8 mouse cellular contexts compared by ENCODE assay signal in the genomic region with DNA sequence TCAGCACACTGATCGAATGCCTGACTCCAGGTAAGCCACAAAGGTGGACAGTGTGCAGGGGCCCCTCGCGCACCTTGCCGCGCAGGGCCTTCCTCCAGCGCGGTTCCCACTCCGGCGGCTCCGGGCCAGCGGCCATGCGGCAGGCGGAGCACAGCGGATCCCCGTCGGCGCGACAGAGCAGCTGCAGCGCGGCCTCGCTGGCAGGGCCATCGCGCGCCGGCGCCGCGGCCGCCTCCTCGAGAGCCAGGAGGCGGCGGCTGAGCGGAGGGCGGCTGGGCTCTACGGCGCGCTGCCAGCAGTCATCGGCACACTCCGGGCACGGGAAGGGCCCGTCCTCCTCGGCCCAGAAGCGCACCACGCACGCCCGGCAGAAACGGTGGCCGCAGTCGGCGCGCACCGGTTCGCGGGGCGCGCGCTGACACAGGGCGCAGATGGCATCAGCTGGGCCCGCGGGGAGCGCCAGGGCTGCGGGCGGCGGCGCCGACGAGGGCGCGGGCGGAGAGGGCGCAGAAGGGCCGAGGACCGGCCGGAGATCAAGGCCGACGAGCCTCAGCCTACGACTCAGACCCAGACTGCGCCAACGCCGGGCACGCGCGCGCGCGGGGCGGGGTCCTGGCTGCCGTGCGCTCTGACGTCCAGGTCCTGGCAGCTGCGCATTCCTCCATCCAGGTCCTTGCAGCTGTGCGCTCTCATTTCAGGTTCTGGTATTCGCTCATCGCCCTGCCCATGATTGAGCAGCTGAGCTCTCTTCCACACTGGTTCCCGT. TPM values are rescaled to one million over a fixed set of nuclear protein-coding genes. Genes with fewer than 3 reads are reported as not detected.
DNase-seq lines count a peak whose midpoint lies in the region; ATAC-seq and TF ChIP-seq lines count a peak whose summit lies in the region.

A gene (minus strand): TSS at position 595 of the 766 bp plus-strand sequence.

- peak within 1 kb of the TSS; percentile 98 for H3K9ac ChIP-seq in hindbrain, embryonic 14.5 days

- peaks cover 19% of the 10 kb centered on the region for H3K4me1 ChIP-seq in hindbrain, embryonic 14.5 days (replicated peaks; ENCODE audit: control insufficient read depth, insufficient read depth, low read length)

- peak within 1 kb of the TSS; percentile 79 for H3K4me2 ChIP-seq in hindbrain, embryonic 14.5 days (replicated peaks)

- no peak for DNase-seq in Patski (ENCODE audit: low read depth, low spot score)
- DNase-seq in cerebellum, postnatal 14 days, result peak; percentile 94 to 96
- DNase-seq in frontal cortex, postnatal 25 days (ENCODE audit: low spot score in 2 of 2), result peak; percentile 85 to 86
- peak; percentile 97 for DNase-seq in hindbrain, embryonic 14.5 days (ENCODE audit: low spot score)
- peak; percentile 90 for DNase-seq in left cerebral cortex, adult 11 months (ENCODE audit: low spot score)
- DNase-seq in lung, postnatal 4 days, result peak; percentile 93 to 95
- peak; percentile 87 for DNase-seq in retina, postnatal 7 days (ENCODE audit: low read depth, low spot score)
- DNase-seq in urinary bladder, adult 2 months (ENCODE audit: low spot score), result peak; percentile 84

- peaks cover 34% of the 10 kb centered on the region for H3K36me3 ChIP-seq in hindbrain, embryonic 14.5 days (replicated peaks; ENCODE audit: control insufficient read depth, insufficient read depth)

- POLR2A ChIA-PET in Patski (lab: Charles Lee), result interaction anchor here (3.0 kb wide), 1 partner anchor 10 kb away, joined by 16 read pairs; a partner anchor contains a TSS

- TF ChIP-seq CTCF in Patski (IDR thresholded peaks at IDR 0.05), result no peak

- H3K27ac ChIP-seq in hindbrain, embryonic 14.5 days, result peak within 1 kb of the TSS; percentile 93

- in situ Hi-C loops in Patski (cut with MboI; ENCODE audit: low pct_unique_long_range_greater_than_20kb), result no loop called here

- peak within 1 kb of the TSS; percentile 98 for H3K4me3 ChIP-seq in hindbrain, embryonic 14.5 days (replicated peaks; ENCODE audit: low read length)

- peak; percentile 84 for ATAC-seq in Patski
- ATAC-seq in hindbrain, embryonic 14.5 days (ENCODE audit: low FRiP score), result peak; percentile 98

- peaks cover 12% of the 10 kb centered on the region for H3K27me3 ChIP-seq in Patski
- no peaks in the 10 kb centered on the region for H3K27me3 ChIP-seq in hindbrain, embryonic 14.5 days (ENCODE audit: control insufficient read depth, insufficient read depth, low read length)

- no peaks in the 10 kb centered on the region for H3K9me3 ChIP-seq in hindbrain, embryonic 14.5 days (ENCODE audit: control insufficient read depth, low read length)

- WGBS in hindbrain, embryonic 14.5 days, result 0% methylated on average over 64 of the region's 95 CpGs

- CTCF ChIA-PET in Patski (lab: Charles Lee), result interaction anchor here (2.1 kb wide), 1 partner anchor 10 kb away, joined by 5 read pairs; a partner anchor contains a TSS

RNA-seq across cellular contexts. Expression of the gene that starts here (rescaled TPM):
- polyA plus RNA-seq in Patski (2021), result 252 TPM
- 682 and 743 TPM in 2 replicates for polyA plus RNA-seq in hindbrain, embryonic 14.5 days (2014; fragmentation: Nextera tagmentation; extraction: Ambion mirVana)
- polyA plus RNA-seq in urinary bladder, adult 2 months (2012; rRNA removed), result 137 and 140 TPM in 2 replicates
